Mouse (Mus musculus) ES-Bruce4 (cell line): ENCODE results near the gene Lbx2.

ENCODE experiments used
- CTCF ChIP-seq: IDR thresholded peaks from one replicate; pipeline ENCODE4 v1.8.1; 2011; ENCODE audit warnings: low read depth, low read length
- EP300 ChIP-seq: IDR thresholded peaks from 2 replicates; pipeline ENCODE4 v1.6.1; 2011; ENCODE audit warnings: low read depth, low read length; ENCODE audit not compliant: insufficient read depth
- POLR2A ChIP-seq: IDR thresholded peaks from one replicate; pipeline ENCODE4 v1.8.1; 2011; ENCODE audit warnings: low read length; ENCODE audit not compliant: insufficient read depth

DNA sequence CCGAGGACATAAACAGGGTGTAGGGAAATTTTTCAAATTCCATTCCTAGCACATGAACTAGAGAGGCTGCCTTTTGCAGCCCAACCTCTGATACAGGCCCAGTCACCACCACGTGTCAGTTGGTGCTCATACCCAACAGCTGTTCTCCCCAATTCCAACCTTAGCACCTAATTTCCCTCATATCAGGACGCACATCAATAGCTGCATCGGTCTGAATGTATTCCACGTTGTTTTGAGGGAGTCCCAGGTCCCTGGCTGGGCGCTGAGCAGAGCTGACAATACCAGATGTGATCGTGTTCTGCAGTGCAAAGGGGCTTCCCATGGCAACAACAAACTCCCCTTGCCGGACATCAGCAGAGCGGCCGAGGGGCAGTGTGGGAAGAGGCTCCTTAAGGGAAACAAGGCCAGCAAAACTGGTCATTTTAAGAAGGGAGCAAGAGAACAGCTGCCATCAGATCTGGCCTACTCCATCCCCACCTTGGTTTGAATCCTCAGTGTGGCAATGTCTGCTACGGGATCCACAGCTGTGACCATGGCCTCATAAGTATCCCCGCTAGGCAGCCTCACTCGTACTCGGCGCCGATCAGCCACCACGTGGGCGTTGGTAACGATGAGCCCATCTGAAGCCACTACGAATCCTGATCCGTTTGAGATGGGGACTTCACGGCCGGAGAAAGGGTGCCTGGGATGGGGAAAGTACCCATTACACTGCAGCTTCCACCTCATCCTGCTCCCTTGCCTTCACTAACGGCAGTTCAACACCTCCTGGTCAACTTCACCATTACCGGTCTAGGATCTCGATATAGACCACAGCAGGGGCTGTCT, 32.8 kb upstream of the Lbx2 start:
- TF ChIP-seq CTCF (no peak), POLR2A (no peak), EP300 (no peak)
